Comparison of ENCODE assay signal across 21 mouse cellular contexts in the genomic region with DNA sequence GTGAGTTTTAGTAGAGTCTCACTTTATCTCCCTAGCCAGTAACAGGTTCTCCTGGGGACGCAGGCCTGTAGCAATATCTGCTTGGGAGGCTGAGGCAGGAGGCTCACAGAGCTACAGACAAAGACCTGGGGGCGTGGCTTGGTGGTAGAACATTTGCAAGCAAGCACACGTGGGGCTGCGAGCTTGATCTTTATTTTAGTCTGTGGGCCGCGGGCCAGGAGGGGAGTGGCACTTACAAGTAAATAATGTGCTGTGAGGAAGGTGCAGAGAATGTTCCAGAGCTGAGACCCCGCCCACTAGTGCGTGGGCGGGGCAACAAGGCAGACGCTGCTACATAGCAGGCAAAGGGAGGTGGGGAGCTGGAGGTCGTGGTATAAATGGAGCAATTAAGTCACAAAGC.
"Had no signal": no experiment of that assay in that cellular context is flagged by ENCODE, and none has a peak within 500 bp of the region (broad histone marks: within the 10 kb centered on the region; RNA-seq: fewer than 3 reads in every experiment).

No protein-coding gene starts in this region.

- ATAC-seq: liver, postnatal 0 days; lung, postnatal 0 days; midbrain, embryonic 16.5 days had no signal

- H3K9ac ChIP-seq: liver, postnatal 0 days; lung, embryonic 15.5 days; midbrain, embryonic 12.5 days; neural tube, embryonic 13.5 days; neural tube, embryonic 15.5 days had no signal

- H3K4me3 ChIP-seq: lung, embryonic 15.5 days; midbrain, embryonic 10.5 days; midbrain, embryonic 12.5 days; myocyte; neural tube, embryonic 13.5 days; neural tube, embryonic 15.5 days had no signal

- H3K27me3 ChIP-seq: lung, embryonic 15.5 days; neural tube, embryonic 13.5 days; neural tube, embryonic 15.5 days had no signal

- H3K36me3 ChIP-seq: lung, embryonic 15.5 days; midbrain, embryonic 12.5 days; neural tube, embryonic 13.5 days; neural tube, embryonic 15.5 days had no signal

- DNase-seq: liver, postnatal 0 days; lung, adult 2 months; lung, postnatal 14 days; lung, postnatal 4 days; midbrain, embryonic 14.5 days; retina, postnatal 1 day; right cerebral cortex, adult 18-20 months; right cerebral cortex, postnatal 25 days; right cerebral cortex, postnatal 4 days; spleen, adult 18-20 months; thymus, adult 2 months; thymus, postnatal 25 days; thymus, postnatal 4 days had no signal

- H3K4me1 ChIP-seq: lung, embryonic 15.5 days had no signal

- H3K4me2 ChIP-seq: lung, embryonic 15.5 days; midbrain, embryonic 12.5 days; neural tube, embryonic 13.5 days; neural tube, embryonic 15.5 days had no signal

- H3K9me3 ChIP-seq: lung, embryonic 15.5 days; neural tube, embryonic 15.5 days had no signal

- H3K27ac ChIP-seq: lung, embryonic 15.5 days; midbrain, embryonic 10.5 days; midbrain, embryonic 12.5 days; neural tube, embryonic 13.5 days; neural tube, embryonic 15.5 days had no signal
